Mouse (Mus musculus): ENCODE measurements around the gene Mrps7.

The Mrps7 gene

GRCm38 (mm10) chr11:115608421-115609399 is 5.0 kb downstream of the Mrps7 start:
- no peak for ATAC-seq (ENCODE audit: low TSS enrichment)

DNA sequence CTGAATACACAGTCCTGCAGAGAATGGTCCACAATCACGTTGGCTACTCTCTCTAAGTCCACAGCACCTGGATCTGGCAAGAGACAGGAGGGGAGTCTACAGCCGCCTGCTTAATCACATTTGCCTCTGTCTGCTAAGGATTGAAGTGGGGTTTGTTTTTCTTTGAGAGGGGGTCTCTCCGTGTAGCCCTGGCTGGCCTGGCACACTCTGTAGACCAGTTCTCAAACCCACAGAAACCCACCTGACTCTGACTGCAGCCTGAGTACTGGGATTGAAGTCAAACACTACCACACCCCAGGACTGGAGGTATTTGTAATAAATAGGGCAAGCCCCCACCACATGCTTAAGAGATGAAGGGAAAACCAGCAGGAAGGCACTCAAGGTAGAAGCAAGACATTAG is 5.9 kb downstream of the Mrps7 start:
- no peak for ATAC-seq (ENCODE audit: low TSS enrichment)

DNA sequence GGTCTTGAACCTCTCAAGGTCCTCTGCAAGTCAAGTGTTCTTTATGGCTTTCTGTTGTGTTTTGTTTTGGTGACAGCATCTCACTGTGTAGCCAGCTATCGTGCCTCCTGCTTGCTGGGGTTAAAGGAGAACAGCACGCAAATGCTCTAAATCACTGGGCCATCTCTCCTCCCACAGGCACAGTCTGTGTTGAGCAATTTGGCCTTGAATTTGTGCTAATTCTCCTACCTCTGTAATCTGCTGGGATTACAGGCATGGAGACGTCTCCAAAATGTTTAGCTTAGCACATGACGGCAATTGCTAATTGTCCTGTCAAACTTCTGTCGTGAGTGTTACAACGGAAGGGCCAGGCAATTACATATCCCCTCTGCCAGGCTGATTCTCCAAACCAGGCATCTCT is 7.4 kb downstream of the Mrps7 start:
- no peak for ATAC-seq (ENCODE audit: low TSS enrichment)

DNA sequence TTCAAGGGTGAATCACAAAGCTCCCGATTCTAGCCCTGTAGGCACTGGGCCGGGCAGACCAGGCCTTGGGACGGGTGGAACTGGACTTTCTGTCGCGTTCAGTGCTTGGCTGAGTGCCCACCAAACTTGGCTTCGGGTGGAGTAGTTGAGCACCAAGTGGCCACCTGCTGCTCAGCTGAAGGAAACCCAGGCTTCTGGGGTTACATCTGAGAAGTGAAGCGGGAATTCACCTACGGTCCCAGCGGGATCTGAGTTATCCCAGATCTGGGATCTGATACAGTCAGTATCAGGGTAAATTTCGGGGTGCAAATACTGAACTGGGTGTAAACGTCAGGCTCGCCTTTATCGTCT is 8.3 kb downstream of the Mrps7 start:
- no peak; the same call in none of the 2 replicates for ATAC-seq (ENCODE audit: low TSS enrichment)

GRCm38 (mm10) chr11:115612410-115613137 is 8.8 kb downstream of the Mrps7 start, which contains the start of gene Mif4gd:
Gene Mif4gd (minus strand): TSS chr11:115612969.
- ATAC-seq (ENCODE audit: low TSS enrichment) = peak; percentile 58

DNA sequence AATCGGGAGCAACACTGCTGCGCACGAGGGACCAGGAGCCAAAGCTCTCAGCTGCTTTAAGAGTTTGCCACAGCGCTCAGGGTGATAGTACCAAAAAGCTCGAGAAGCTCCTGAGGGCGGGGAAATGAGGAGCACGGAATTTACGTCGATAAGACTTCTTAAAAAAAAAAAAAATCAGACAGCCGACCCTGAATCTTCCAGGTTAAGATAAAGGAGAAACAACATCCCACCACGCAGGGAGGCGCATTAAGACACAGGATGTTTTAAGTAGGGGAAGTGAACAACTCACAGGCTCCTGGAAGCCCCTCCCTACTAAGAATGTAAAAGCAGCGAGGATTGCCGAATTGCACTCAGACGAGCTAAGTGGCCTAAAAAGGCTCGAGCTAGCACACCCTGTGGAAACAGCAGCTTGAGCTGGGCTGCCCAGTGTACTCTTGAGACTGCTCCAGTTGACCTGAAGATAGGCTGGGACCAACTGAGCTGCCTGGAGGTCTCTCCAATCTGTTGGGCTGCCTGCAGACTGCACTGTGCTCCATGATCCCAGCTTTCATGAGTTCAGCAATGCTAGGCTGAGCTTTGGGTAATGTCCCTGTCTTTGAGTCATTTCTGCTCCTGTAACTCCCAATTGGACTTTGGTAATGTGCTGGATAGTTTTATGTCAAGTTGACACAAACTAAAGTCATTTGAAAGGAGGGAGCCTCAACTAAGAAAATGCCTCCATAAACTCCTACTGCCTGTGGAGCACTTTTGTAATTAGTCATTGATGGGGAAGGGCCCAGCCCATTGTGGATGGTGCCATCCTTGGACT is 9.6 kb downstream of the Mrps7 start:
- no peak for ATAC-seq (ENCODE audit: low TSS enrichment)

DNA sequence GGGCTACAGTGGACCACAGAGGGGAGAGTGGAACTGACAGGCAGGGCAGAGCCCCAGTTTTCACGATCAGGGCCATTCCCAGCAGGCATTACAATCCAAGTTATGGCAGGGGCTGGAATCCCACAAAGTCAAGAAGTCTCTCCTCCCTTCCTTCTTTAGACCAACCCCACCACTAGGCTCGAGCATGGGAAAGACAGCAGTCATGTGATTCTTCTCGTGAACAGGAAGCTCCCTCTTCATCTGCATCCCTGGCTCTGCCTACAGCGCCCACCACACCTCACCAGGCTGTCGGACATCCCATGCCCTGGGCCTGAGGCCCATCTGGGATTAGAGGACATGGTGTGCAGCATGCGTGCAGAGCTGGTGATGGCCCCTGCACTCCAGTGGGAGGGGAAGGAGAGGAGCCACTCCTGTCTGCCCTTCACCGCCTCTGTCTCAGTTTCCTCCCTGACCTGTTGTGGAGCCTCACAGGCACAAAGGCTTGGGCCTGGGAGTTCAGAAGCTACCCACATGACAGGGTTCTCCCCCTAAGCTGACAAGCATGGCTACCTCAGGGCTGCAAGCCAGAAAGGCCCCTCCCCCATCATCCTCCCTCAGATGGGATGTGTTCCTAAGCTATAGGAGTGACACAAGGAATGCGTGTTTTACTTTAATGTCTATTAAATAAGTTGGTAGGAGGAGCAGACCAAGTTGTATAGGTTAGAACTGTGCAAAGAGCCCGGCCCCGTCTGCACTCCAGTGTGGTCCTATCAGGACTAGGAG is 10.8 kb downstream of the Mrps7 start:
- no peak for ATAC-seq (ENCODE audit: low TSS enrichment)

GRCm38 (mm10) chr11:115615108-115615825 is 11.5 kb downstream of the Mrps7 start:
- no peak for ATAC-seq (ENCODE audit: low TSS enrichment)

- no peak for ATAC-seq (ENCODE audit: low TSS enrichment)
These were observed 12.2 kb downstream of the Mrps7 start for GRCm38 (mm10) chr11:115615875-115616274.

DNA sequence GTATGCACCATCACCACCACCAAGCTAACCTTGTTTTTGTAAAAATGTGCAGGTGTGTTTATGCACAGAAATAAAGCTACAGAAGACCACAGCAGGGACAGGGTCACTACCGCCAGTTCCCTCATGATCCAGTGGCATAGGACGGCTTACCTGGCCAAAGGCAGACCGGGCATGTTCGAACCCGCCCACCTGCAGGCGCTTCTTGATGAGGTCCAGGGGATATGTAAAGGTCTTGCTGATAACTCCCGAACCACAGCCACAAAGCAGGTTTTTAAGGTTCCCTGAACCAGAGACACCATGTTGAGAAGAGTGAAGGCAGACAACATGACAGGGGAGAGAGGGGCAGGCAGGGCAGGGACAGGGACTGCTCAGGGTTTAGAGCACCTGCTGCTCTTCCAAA is 12.6 kb downstream of the Mrps7 start:
- ATAC-seq (ENCODE audit: low TSS enrichment) = no peak

- ATAC-seq (ENCODE audit: low TSS enrichment) = no peak
These were observed 13.2 kb downstream of the Mrps7 start for GRCm38 (mm10) chr11:115616893-115617292.

DNA sequence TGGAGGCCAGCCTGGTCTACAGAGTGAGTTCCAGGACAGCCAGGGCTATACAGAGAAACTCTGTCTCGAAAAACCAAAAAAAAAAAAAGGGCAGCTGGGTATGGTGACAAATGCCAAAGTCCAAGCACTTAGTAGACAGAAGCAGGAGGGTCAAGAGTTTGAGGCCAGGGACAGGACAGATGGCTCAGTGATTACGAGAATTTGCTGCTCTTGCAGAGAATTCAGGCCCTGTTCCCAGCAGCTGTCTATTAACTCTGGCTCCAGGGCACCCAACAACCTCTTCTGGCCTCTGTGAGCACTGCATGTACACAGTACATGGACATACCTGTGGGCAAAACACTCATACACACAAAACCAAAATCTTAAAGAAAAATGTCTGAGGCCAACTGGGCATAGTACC is 14.3 kb downstream of the Mrps7 start:
- no peak for ATAC-seq (ENCODE audit: low TSS enrichment)

DNA sequence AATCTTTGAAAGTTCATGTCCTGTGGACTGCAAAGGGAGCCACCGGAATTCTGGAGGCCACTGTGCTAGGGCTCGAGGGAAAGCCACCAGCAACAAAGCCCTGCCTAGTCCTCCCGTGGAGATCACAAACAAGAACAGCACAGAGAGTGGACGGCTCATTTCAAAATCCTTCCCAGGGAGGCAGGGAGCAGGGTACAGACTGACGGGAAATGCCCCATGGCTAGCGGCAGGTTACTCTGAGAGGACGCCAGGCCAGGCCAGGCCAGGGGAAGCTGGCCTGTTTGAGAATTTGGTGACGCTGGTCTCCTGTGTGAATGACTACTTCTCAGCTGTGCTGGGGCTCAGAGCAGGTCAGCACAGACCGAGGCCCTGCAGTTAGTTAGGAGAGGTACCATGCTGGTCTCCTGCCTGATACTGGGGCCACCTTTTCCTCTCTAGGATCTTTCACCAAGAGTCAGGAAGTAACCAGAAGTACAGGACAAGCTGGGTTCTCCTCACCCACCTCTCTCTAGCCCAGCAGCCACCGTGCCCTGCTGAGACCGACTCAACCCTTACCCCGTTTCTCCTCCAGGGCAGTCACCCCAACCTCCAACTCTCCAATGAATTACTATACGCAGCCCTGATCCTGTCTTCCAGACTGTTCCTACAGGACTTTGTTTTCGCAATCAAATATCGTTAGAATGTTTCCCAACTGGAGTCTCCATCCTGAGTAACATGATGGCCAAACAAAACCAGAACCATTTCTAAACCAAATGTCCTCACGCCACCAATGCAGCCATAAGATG is 15.2 kb downstream of the Mrps7 start:
- ATAC-seq (ENCODE audit: low TSS enrichment) = no peak

- ATAC-seq (ENCODE audit: low TSS enrichment) = no peak
These were observed 16.2 kb downstream of the Mrps7 start for GRCm38 (mm10) chr11:115619949-115620348.

GRCm38 (mm10) chr11:115623487-115624070 is 19.9 kb downstream of the Mrps7 start:
- no peak for ATAC-seq (ENCODE audit: low TSS enrichment)

- no peak for ATAC-seq (ENCODE audit: low TSS enrichment)
These were observed 22.2 kb downstream of the Mrps7 start for GRCm38 (mm10) chr11:115625877-115626276.

DNA sequence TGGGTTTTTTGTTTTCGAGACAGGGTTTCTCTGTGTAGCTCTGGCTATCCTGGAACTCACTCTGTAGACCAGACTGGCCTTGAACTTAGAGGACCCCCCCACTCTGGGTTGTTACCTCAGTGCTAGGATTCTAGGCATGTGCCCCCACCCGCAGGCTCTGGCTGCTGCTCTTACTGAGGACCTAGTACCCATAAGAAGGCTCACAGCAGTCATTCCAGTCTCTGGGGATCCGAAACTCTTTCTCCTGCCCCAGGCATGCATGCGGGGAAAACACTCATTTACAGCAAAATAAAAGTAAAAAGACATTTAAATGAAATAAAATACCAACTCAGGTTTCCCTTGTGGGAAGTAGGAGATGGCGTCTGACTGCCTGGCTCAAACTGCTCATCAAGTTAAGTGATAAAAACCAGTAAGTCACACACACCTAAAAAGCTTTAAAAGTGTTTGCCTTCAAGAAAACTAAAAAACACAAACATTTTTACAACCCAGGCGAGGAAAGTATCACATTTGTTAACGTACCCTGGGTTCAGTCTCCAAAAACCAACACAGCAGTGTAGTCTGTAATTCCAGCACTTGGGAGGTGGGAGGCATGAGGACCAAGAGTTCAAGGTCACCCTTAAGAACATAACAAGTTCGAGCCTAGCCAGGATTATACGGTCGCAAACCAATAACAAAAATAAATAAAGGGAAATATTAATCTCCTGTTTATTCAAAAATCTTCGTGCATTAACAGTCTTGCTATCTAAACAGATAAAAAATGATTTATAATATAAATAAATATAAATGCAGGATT is 23.3 kb downstream of the Mrps7 start:
- no peak for ATAC-seq (ENCODE audit: low TSS enrichment)

GRCm38 (mm10) chr11:115627705-115628464 is 24.2 kb downstream of the Mrps7 start, which contains the start of gene Slc25a19:
Gene Slc25a19 (minus strand): TSS chr11:115628295.
- peak; percentile 98 for ATAC-seq (ENCODE audit: low TSS enrichment)

All from frontal cortex, adult (tissue).